Mouse (Mus musculus) intestine, postnatal 0 days (tissue): ENCODE data around the gene Zfp791. TPM values are rescaled to one million over a fixed set of nuclear protein-coding genes. Genes with fewer than 3 reads are reported as not detected.

ENCODE experiments used
- ATAC-seq: fragments of 200-750 bp; cut with Nextera tagmentation; 2 replicates; pipeline ENCODE4 v1.8.0; 2017; ENCODE audit warnings: mild to moderate bottlenecking, moderate TSS enrichment, moderate library complexity
- H3K27ac ChIP-seq: fragments of 300-500 bp; sonication (generic); 2 replicates; pipeline ENCODE4 v1.5.1; 2014; ENCODE audit warnings: mild to moderate bottlenecking, low read depth, low read length, moderate library complexity
- H3K27me3 ChIP-seq: fragments of 300-500 bp; sonication (generic); replicated peaks from 2 replicates; pipeline ENCODE4 v1.6.1; 2014; ENCODE audit warnings: low read length, mixed read lengths; ENCODE audit not compliant: control insufficient read depth, insufficient read depth
- H3K36me3 ChIP-seq: fragments of 300-500 bp; sonication (generic); 2 replicates; pipeline ENCODE4 v1.6.1; 2014; ENCODE audit warnings: mild to moderate bottlenecking, moderate library complexity; ENCODE audit not compliant: control insufficient read depth, insufficient read depth
- H3K4me1 ChIP-seq: fragments of 300-500 bp; sonication (generic); replicated peaks from 2 replicates; pipeline ENCODE4 v1.6.1; 2014; ENCODE audit warnings: antibody characterized with exemption, low read length, mixed read lengths; ENCODE audit not compliant: control insufficient read depth, insufficient read depth
- H3K4me2 ChIP-seq: fragments of 300-500 bp; sonication (generic); replicated peaks from 2 replicates; pipeline ENCODE4 v1.6.1; 2014; ENCODE audit warnings: low read depth, mild to moderate bottlenecking, moderate library complexity
- H3K4me3 ChIP-seq: fragments of 300-500 bp; sonication (generic); 2 replicates; pipeline ENCODE4 v1.5.1; 2014; ENCODE audit warnings: low read depth, low read length
- H3K9ac ChIP-seq: fragments of 300-500 bp; sonication (generic); 2 replicates; pipeline ENCODE4 v1.6.1; 2014; ENCODE audit warnings: mild to moderate bottlenecking, low read depth, low read length
- H3K9me3 ChIP-seq: fragments of 300-500 bp; sonication (generic); 2 replicates; pipeline ENCODE4 v1.6.1; 2016; ENCODE audit warnings: mixed run types; ENCODE audit not compliant: control insufficient read depth
- CTCF ChIP-seq: sonication (generic); IDR thresholded peaks from 2 replicates; pipeline ENCODE4 v1.5.1; 2016; ENCODE audit warnings: low read depth, mild to moderate bottlenecking, control low read depth, antibody characterized with exemption, moderate library complexity
- WGBS: fragments of 180-500 bp; shearing (Covaris S2); extraction: QIAGEN DNeasy Blood & Tissue Kit; methylation state at CpG from one replicate; pipeline ENCODE4 v1.1.7; 2014; 5-methylcytosine and 5-hydroxymethylcytosine counted together
- microRNA-seq: library from miRNA; unstranded; fragments of <30 nt; microRNA quantifications from one replicate; pipeline ENCODE4, GENCODE M21; 2016
- polyA plus RNA-seq: library from polyadenylated mRNA; unstranded; fragments of >200 nt; fragmentation: Nextera tagmentation; extraction: Ambion mirVana; gene quantifications from 2 replicates; pipeline ENCODE4 v1.2.1, GENCODE M21; 2015

Zfp791 gene
- polyA plus RNA-seq, 1 experiment from 2014 or later: 1.4 TPM

GRCm38 (mm10) chr8:85059879-85060616, 62.8 kb downstream of the Zfp791 start, which contains the start of gene Fbxw9:
Fbxw9 (plus strand) TSS chr8:85060055.
- Histone ChIP-seq H3K9ac (peak within 1 kb of the TSS; percentile 65), H3K36me3 (peaks cover 6% of the 10 kb centered on the region; the same call in 1 of the 2 replicates), H3K4me1 (0 out of 2 replicates have a peak, but pooled peaks cover 6% of the 10 kb centered on the region), H3K27me3 (no peaks in the 10 kb centered on the region), H3K9me3 (no peaks in the 10 kb centered on the region), H3K4me3 (peak within 1 kb of the TSS; percentile 65), H3K27ac (no peak within 1 kb of the TSS; the same call in 1 of the 2 replicates), H3K4me2 (peak within 1 kb of the TSS; percentile 93)
- no peak for TF ChIP-seq CTCF
- under 1% methylated on average over 52 of the region's 53 CpGs for WGBS
- peak; percentile 85 for ATAC-seq

Small RNA genes lying within 50 kb of the gene (microRNA-seq; reads per million reads assigned to microRNA genes)
- gene Gm23388 (not detected), gene Mir7070 (not detected)

Other genes with a start within 250 kb of the Zfp791 start
- gene Gcdh, start 229.2 kb downstream of the Zfp791 start, polyA plus RNA-seq: 15.3 and 15.5 TPM in 2 replicates
- 0.56 and 0.63 TPM in 2 replicates for gene Klf1, start 221.2 kb downstream of the Zfp791 start, polyA plus RNA-seq
- gene Dnase2a, start 214.5 kb downstream of the Zfp791 start, polyA plus RNA-seq: 8.9 and 11.0 TPM in 2 replicates
- 1.1 TPM in 2 replicates for gene Mast1, start 185.7 kb downstream of the Zfp791 start, polyA plus RNA-seq
- 0.12 TPM in 2 replicates for gene Rtbdn, start 176.1 kb downstream of the Zfp791 start, polyA plus RNA-seq
- gene Gm49661, start 153.7 kb downstream of the Zfp791 start, polyA plus RNA-seq: 1.3 and 2.1 TPM in 2 replicates
- 313 and 319 TPM in 2 replicates for gene Prdx2, start 153.5 kb downstream of the Zfp791 start, polyA plus RNA-seq
- gene Rnaseh2a, start 153.3 kb downstream of the Zfp791 start, polyA plus RNA-seq: 53.2 and 57.6 TPM in 2 replicates
- 42.8 and 47.6 TPM in 2 replicates for gene Junb, start 144.4 kb downstream of the Zfp791 start, polyA plus RNA-seq
- 68.6 and 75.4 TPM in 2 replicates for gene Hook2, start 132.5 kb downstream of the Zfp791 start, polyA plus RNA-seq
- gene Best2, start 108.6 kb downstream of the Zfp791 start, polyA plus RNA-seq: 0.66 TPM in 1 of 2 replicates, not detected in the other
- 98.4 and 105 TPM in 2 replicates for gene Asna1, start 97.8 kb downstream of the Zfp791 start, polyA plus RNA-seq
- gene Trir, start 96.3 kb downstream of the Zfp791 start, polyA plus RNA-seq: 121 and 122 TPM in 2 replicates
- gene Tnpo2, start 86.2 kb downstream of the Zfp791 start, polyA plus RNA-seq: 9.8 and 10.9 TPM in 2 replicates
- 22.1 and 25.8 TPM in 2 replicates for gene Fbxw9, start 63.0 kb downstream of the Zfp791 start, polyA plus RNA-seq
- 0.60 TPM in 1 of 2 replicates, not detected in the other for gene Gm5741, start 55.1 kb downstream of the Zfp791 start, polyA plus RNA-seq
- 46.6 and 54.9 TPM in 2 replicates for gene Dhps, start 51.3 kb downstream of the Zfp791 start, polyA plus RNA-seq
- 93.1 and 93.6 TPM in 2 replicates for gene Wdr83os, start 42.4 kb downstream of the Zfp791 start, polyA plus RNA-seq
- 23.0 and 25.5 TPM in 2 replicates for gene Wdr83, start 41.8 kb downstream of the Zfp791 start, polyA plus RNA-seq
- gene Man2b1, start 39.8 kb downstream of the Zfp791 start, polyA plus RNA-seq: 80.9 and 87.5 TPM in 2 replicates
- not detected in 2 replicates for gene Cks1brt, start 28.8 kb upstream of the Zfp791 start, polyA plus RNA-seq
- not detected in 2 replicates for gene Olfr371, start 102.9 kb upstream of the Zfp791 start, polyA plus RNA-seq
- gene Orc6, start 176.5 kb upstream of the Zfp791 start, polyA plus RNA-seq: 32.6 and 34.5 TPM in 2 replicates
- 124 and 133 TPM in 2 replicates for gene Vps35, start 176.7 kb upstream of the Zfp791 start, polyA plus RNA-seq